Mouse (Mus musculus): Measurements from ENCODE around the gene Lrrc74a. TPM values are rescaled to one million over a fixed set of nuclear protein-coding genes. Genes with fewer than 3 reads are reported as not detected.

Gene Lrrc74a
- total RNA-seq, 2 experiments from 2014 or later = not detected

- no peak for DNase-seq
Observed at GRCm38 (mm10) chr12:86719961-86720639, 14.1 kb upstream of the Lrrc74a start.

DNA sequence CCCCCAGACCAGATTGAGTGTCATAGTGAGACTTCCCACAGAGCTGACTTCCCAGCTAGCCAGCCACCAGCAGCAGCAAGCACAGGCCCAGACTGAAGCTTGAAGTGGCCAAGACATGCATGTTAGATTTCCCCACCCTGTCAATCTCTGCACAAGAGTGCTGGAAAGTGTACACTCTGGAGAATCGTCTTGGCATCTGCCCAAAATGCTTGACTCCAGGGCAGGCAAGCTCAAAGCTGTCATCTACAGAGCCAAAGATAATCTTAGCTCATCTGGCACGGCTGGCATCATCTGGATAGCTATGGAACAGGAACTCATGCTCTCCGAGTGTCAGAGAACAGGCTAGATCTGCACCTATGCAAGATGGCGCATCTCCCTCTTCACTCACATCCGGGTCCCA lies 12.7 kb upstream of the Lrrc74a start:
- DNase-seq = peak; percentile 31

GRCm38 (mm10) chr12:86724300-86724699 lies 9.9 kb upstream of the Lrrc74a start:
- DNase-seq = no peak

- DNase-seq = no peak
Observed at GRCm38 (mm10) chr12:86725706-86726105, 8.5 kb upstream of the Lrrc74a start.

- peak; percentile 98 for DNase-seq
Observed at GRCm38 (mm10) chr12:86726120-86726640, 8.0 kb upstream of the Lrrc74a start, which contains the start of gene Angel1. TSS of gene Angel1 (minus strand) at chr12:86726460.

- no peak for DNase-seq
Observed at GRCm38 (mm10) chr12:86761036-86761435, 26.9 kb downstream of the Lrrc74a start.

GRCm38 (mm10) chr12:86764060-86764459 lies 29.9 kb downstream of the Lrrc74a start:
- DNase-seq = no peak

GRCm38 (mm10) chr12:86766467-86766866 lies 32.3 kb downstream of the Lrrc74a start:
- no peak for DNase-seq

GRCm38 (mm10) chr12:86767868-86768631 lies 33.9 kb downstream of the Lrrc74a start:
- DNase-seq = peak; percentile 69

DNA sequence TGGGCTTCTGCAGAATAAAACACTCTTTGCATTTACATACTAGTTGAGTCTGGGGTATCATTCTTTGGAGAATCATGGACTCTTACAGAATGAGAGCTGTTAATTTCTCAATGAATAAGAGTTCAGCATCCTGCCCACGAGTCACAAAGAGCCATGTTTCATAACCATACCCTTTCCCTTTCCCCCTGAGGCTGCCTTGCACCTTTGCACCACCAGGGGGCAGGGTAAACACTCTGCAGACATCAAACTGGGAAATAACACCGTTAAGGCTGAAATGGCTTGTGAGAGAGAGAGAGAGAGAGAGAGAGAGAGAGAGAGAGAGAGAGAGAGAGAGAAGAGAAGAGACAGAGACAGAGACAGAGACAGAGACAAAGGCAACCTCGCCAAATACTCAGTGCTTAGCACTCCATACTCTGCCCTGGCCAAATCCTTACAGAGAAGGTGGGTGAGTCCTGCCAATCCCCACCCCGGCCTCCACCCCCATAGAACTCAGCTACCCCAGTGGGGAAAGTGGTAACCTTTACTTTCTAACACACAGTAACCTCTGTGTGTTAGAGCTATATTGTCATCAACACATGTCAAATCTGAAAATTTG lies 34.9 kb downstream of the Lrrc74a start:
- peak; percentile 89 for DNase-seq

DNA sequence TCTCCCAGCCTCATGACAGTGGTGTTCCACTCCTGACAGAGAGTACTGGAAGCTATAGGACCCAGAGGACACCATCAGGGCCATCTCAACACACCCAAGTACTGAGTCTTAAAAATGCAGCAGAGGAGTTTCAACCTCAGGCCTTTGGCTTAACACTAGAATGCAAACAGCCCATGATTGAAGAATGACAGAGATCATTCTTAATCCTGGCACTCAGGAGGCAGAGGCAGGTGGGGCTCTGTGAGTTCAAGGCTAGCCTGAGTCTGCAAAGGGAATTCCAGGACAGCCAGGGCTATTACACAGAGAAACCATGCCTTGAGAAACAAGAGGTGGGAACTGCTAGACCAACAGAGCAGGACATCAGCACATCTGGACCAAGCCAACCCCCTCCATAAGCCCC lies 35.6 kb downstream of the Lrrc74a start:
- no peak for DNase-seq

DNA sequence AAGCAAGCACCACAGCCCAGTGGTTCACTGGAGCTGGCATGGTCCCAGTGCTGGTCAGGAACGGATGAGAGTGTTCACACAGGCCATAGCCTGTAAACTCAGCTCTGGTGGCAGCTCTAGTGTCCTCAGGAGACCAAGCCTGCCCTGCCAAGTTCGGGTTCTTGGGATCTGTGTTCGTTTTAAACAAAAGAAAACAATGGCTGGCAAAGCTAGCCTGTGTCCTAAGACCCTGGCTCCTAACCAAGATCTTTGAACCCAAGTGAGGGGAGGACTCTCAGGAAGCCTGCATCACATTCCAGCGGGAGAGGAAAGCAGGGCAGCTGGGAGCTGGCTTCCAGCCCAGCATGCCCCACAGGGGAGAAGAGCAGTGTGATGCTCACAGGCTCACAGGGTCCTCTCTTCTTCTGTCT lies 36.1 kb downstream of the Lrrc74a start:
- peak; percentile 81 for DNase-seq

DNA sequence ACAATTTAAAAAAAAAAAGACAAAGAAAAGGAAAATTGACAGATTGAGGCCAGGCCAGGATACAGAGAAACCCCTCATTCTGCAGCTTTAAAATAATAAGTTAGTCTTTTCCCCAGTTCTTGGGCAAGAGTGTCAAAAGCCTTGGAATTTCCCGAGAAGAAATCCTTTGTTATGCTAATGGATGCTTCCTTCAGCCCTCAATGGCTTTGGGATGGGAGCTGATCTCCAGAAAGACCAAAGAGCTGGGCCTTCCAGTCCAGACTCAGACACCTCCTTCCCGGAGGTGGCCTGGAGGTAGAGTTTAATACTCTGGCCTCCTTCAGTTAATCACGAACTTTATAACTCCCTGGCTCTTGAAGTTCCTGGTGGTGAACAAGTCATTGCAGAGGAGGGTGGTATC lies 36.8 kb downstream of the Lrrc74a start:
- DNase-seq = no peak

- peak; percentile 94 for DNase-seq
Observed at GRCm38 (mm10) chr12:86771823-86772427, 37.8 kb downstream of the Lrrc74a start.

GRCm38 (mm10) chr12:86772551-86772950 lies 38.4 kb downstream of the Lrrc74a start:
- DNase-seq = no peak

- peak; percentile 58 for DNase-seq
Observed at GRCm38 (mm10) chr12:86775561-86776280, 41.6 kb downstream of the Lrrc74a start.

- no peak for DNase-seq
Observed at GRCm38 (mm10) chr12:86776341-86776860, 42.2 kb downstream of the Lrrc74a start.

- no peak for DNase-seq
Observed at GRCm38 (mm10) chr12:86778531-86778930, 44.4 kb downstream of the Lrrc74a start.

- DNase-seq = no peak
Observed at GRCm38 (mm10) chr12:86779206-86779989, 45.2 kb downstream of the Lrrc74a start.

- DNase-seq = no peak
Observed at GRCm38 (mm10) chr12:86781654-86782202, 47.6 kb downstream of the Lrrc74a start.
